Mouse (Mus musculus) T-cell, adult 66 days (primary cell): Measurements from ENCODE around the gene Gm10577. TPM values are rescaled to one million over a fixed set of nuclear protein-coding genes. Genes with fewer than 3 reads are reported as not detected.

Source experiments
- total RNA-seq, 2 experiments: library from RNA; stranded (reverse); gene quantifications; 3 replicates in 1 of 2; 4 replicates in 1 of 2; pipeline ENCODE4 v1.2.4; 2023

The Gm10577 gene
- not detected for total RNA-seq

DNA sequence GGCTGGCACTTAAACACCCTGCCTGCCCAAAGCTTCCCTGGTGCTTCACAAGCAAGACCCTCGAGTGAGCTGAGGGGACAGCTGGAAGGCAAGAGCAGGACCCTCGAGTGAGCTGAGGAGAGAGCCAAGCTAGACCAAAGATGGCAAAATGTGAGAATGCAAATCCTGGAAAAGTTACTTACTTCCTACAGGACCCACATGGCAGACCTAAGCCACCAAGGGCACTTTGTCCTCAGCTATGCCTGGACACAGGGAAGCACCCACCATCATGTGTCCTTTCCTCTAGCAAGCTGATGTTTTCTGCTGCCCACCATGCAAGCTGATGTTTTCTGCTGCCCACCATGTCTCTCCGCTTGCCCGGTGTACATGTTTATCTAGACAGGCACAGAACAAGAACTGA, at the start of gene Gm10577:
Gene Gm10577, minus strand, starts transcription at position 101 of the 400 bp plus-strand sequence.

DNA sequence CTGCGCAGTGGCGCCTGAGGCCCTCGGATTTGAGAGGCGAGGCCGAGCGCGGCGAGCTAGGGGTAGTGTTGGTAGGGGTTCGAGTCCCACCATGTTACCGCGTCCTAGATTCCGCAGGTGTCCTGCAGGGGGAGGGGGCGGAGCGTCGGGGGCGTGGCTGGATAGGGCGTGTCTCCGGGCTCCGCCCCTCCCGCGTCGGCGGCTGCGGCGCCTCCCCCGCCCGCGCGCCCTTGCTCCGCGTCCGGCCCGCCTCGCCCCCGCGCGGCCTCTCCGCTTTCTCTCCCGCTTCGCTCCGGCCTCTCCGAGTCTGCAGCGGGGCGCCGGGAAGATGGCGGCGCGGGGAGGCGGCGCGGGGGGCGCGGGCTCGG, 48.3 kb upstream of the Gm10577 start, which contains the start of gene Raver2:
Gene Raver2, plus strand, starts transcription at position 198 of the 368 bp plus-strand sequence.

Other genes with a start within 250 kb of the Gm10577 start
- gene Cachd1, start 244.0 kb downstream of the Gm10577 start, total RNA-seq, result not detected
- 1 to 10 TPM; 7.0 to 9.3 TPM for gene Raver2, start 48.3 kb upstream of the Gm10577 start, total RNA-seq
- 100 to 1,000 TPM; 499 to 540 TPM for gene Jak1, start 244.6 kb upstream of the Gm10577 start, total RNA-seq